Mouse (Mus musculus): Measurements from ENCODE around the gene Ptprg. TPM values are rescaled to one million over a fixed set of nuclear protein-coding genes. Genes with fewer than 3 reads are reported as not detected.

Gene Ptprg
- polyA plus RNA-seq, 1 experiment from 2014 or later = 50.1 TPM

DNA sequence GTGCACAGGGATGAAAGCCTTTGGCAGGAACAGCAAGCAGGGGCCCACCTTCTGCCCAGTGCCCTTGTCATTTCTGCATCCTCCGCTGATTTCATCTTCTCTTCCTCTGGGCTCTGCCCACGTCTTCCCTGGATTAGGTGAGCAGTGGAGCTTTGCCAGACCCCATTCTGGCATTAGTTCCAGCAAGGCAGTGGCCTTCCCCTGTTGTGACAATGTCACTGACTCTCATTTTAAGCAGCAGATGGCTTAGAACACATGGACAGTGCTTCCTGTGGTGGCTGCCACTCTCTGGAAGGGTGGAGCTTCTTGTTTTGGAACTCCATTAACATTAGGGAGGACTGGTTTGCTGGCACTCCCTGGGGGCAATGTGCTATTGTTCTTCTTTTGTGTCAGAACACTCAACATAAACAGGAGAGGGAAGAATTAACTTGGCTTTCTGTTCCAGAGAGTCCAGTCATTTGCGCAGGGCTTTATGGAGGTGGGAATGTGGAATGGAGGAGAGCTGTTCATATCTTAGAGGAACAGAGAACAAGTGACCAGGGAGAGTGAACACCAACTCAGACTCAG, 119.7 kb downstream of the Ptprg start:
- Histone ChIP-seq H3K36me3 (ENCODE audit: control insufficient read depth, insufficient read depth, low read length) (no peaks in the 10 kb centered on the region), H3K9me3 (ENCODE audit: control insufficient read depth, low read length) (no peaks in the 10 kb centered on the region), H3K9ac (replicated peaks; ENCODE audit: low read length) (no peak overlapping the region), H3K4me3 (replicated peaks; ENCODE audit: low read depth, low read length) (no peak overlapping the region), H3K27me3 (ENCODE audit: control insufficient read depth, insufficient read depth, low read length) (no peaks in the 10 kb centered on the region), H3K4me2 (ENCODE audit: low read length) (no peak overlapping the region), H3K4me1 (ENCODE audit: control insufficient read depth, insufficient read depth, low read length) (peaks cover 14% of the 10 kb centered on the region), H3K27ac (replicated peaks; ENCODE audit: low read depth, low read length) (no peak overlapping the region)
- DNase-seq = no peak
- no peak for ATAC-seq (ENCODE audit: low FRiP score, low TSS enrichment)
- WGBS = 59% methylated on average over 3 of the region's 3 CpGs

GRCm38 (mm10) chr14:11678201-11678600, 124.9 kb downstream of the Ptprg start:
- Histone ChIP-seq H3K27ac (replicated peaks; ENCODE audit: low read depth, low read length) (no peak overlapping the region), H3K9me3 (ENCODE audit: control insufficient read depth, low read length) (no peaks in the 10 kb centered on the region), H3K4me2 (ENCODE audit: low read length) (no peak overlapping the region), H3K36me3 (ENCODE audit: control insufficient read depth, insufficient read depth, low read length) (no peaks in the 10 kb centered on the region), H3K9ac (replicated peaks; ENCODE audit: low read length) (no peak overlapping the region), H3K27me3 (ENCODE audit: control insufficient read depth, insufficient read depth, low read length) (no peaks in the 10 kb centered on the region), H3K4me3 (replicated peaks; ENCODE audit: low read depth, low read length) (no peak overlapping the region), H3K4me1 (ENCODE audit: control insufficient read depth, insufficient read depth, low read length) (peaks cover 10% of the 10 kb centered on the region)
- 87% methylated on average over 4 of the region's 4 CpGs for WGBS
- DNase-seq (no peak), ATAC-seq (ENCODE audit: low FRiP score, low TSS enrichment) (no peak)

GRCm38 (mm10) chr14:11679741-11680140, 126.4 kb downstream of the Ptprg start:
- WGBS = 84% methylated on average over 3 of the region's 3 CpGs
- no peak for DNase-seq
- H3K9me3 ChIP-seq (ENCODE audit: control insufficient read depth, low read length) = no peaks in the 10 kb centered on the region
- no peak overlapping the region for H3K4me3 ChIP-seq (replicated peaks; ENCODE audit: low read depth, low read length)
- H3K9ac ChIP-seq (replicated peaks; ENCODE audit: low read length) = no peak overlapping the region
- H3K27ac ChIP-seq (replicated peaks; ENCODE audit: low read depth, low read length) = no peak overlapping the region
- no peak overlapping the region for H3K4me2 ChIP-seq (ENCODE audit: low read length)
- H3K36me3 ChIP-seq (ENCODE audit: control insufficient read depth, insufficient read depth, low read length) = no peaks in the 10 kb centered on the region
- no peaks in the 10 kb centered on the region for H3K27me3 ChIP-seq (ENCODE audit: control insufficient read depth, insufficient read depth, low read length)
- H3K4me1 ChIP-seq (ENCODE audit: control insufficient read depth, insufficient read depth, low read length) = peaks cover 20% of the 10 kb centered on the region
- no peak for ATAC-seq (ENCODE audit: low FRiP score, low TSS enrichment)

- no peak overlapping the region for H3K4me2 ChIP-seq (ENCODE audit: low read length)
- no peaks in the 10 kb centered on the region for H3K27me3 ChIP-seq (ENCODE audit: control insufficient read depth, insufficient read depth, low read length)
- H3K4me1 ChIP-seq (ENCODE audit: control insufficient read depth, insufficient read depth, low read length) = peaks cover 20% of the 10 kb centered on the region
- H3K36me3 ChIP-seq (ENCODE audit: control insufficient read depth, insufficient read depth, low read length) = no peaks in the 10 kb centered on the region
- H3K9me3 ChIP-seq (ENCODE audit: control insufficient read depth, low read length) = no peaks in the 10 kb centered on the region
- no peak overlapping the region for H3K4me3 ChIP-seq (replicated peaks; ENCODE audit: low read depth, low read length)
- 84% methylated on average over 2 of the region's 2 CpGs for WGBS
- DNase-seq = no peak
- no peak overlapping the region for H3K27ac ChIP-seq (replicated peaks; ENCODE audit: low read depth, low read length)
- ATAC-seq (ENCODE audit: low FRiP score, low TSS enrichment) = no peak
- no peak overlapping the region for H3K9ac ChIP-seq (replicated peaks; ENCODE audit: low read length)
Observed at GRCm38 (mm10) chr14:11680621-11681020, 127.3 kb downstream of the Ptprg start.

- H3K27me3 ChIP-seq (ENCODE audit: control insufficient read depth, insufficient read depth, low read length) = no peaks in the 10 kb centered on the region
- WGBS = 33% methylated on average over 3 of the region's 3 CpGs
Observed at GRCm38 (mm10) chr14:11682441-11682840, 129.1 kb downstream of the Ptprg start.

GRCm38 (mm10) chr14:11683386-11684081, 130.2 kb downstream of the Ptprg start:
- Histone ChIP-seq H3K4me1 (ENCODE audit: control insufficient read depth, insufficient read depth, low read length) (peaks cover 20% of the 10 kb centered on the region), H3K4me2 (ENCODE audit: low read length) (no peak overlapping the region), H3K27ac (replicated peaks; ENCODE audit: low read depth, low read length) (no peak overlapping the region), H3K9ac (replicated peaks; ENCODE audit: low read length) (peak overlapping the region; percentile 3; the same call in 1 of the 2 replicates), H3K36me3 (ENCODE audit: control insufficient read depth, insufficient read depth, low read length) (no peaks in the 10 kb centered on the region), H3K4me3 (replicated peaks; ENCODE audit: low read depth, low read length) (no peak overlapping the region), H3K27me3 (ENCODE audit: control insufficient read depth, insufficient read depth, low read length) (no peaks in the 10 kb centered on the region), H3K9me3 (ENCODE audit: control insufficient read depth, low read length) (no peaks in the 10 kb centered on the region)
- ATAC-seq (ENCODE audit: low FRiP score, low TSS enrichment) = no peak
- 49% methylated on average over 10 of the region's 10 CpGs for WGBS
- DNase-seq = no peak

More at GRCm38 (mm10) chr14:11682441-11682840, 129.1 kb downstream of the Ptprg start:
- no peak overlapping the region for H3K9ac ChIP-seq (replicated peaks; ENCODE audit: low read length)
- no peaks in the 10 kb centered on the region for H3K9me3 ChIP-seq (ENCODE audit: control insufficient read depth, low read length)
- H3K4me2 ChIP-seq (ENCODE audit: low read length) = no peak overlapping the region
- H3K4me3 ChIP-seq (replicated peaks; ENCODE audit: low read depth, low read length) = no peak overlapping the region
- peaks cover 20% of the 10 kb centered on the region for H3K4me1 ChIP-seq (ENCODE audit: control insufficient read depth, insufficient read depth, low read length)
- no peak for ATAC-seq (ENCODE audit: low FRiP score, low TSS enrichment)
- H3K36me3 ChIP-seq (ENCODE audit: control insufficient read depth, insufficient read depth, low read length) = no peaks in the 10 kb centered on the region
- no peak overlapping the region for H3K27ac ChIP-seq (replicated peaks; ENCODE audit: low read depth, low read length)
- no peak for DNase-seq

GRCm38 (mm10) chr14:11684104-11684503, 130.8 kb downstream of the Ptprg start:
- no peak overlapping the region for H3K4me3 ChIP-seq (replicated peaks; ENCODE audit: low read depth, low read length)
- H3K27me3 ChIP-seq (ENCODE audit: control insufficient read depth, insufficient read depth, low read length) = no peaks in the 10 kb centered on the region
- no peaks in the 10 kb centered on the region for H3K36me3 ChIP-seq (ENCODE audit: control insufficient read depth, insufficient read depth, low read length)
- 51% methylated on average over 2 of the region's 2 CpGs for WGBS
- H3K9me3 ChIP-seq (ENCODE audit: control insufficient read depth, low read length) = no peaks in the 10 kb centered on the region
- peaks cover 22% of the 10 kb centered on the region for H3K4me1 ChIP-seq (ENCODE audit: control insufficient read depth, insufficient read depth, low read length)
- no peak overlapping the region for H3K27ac ChIP-seq (replicated peaks; ENCODE audit: low read depth, low read length)
- H3K4me2 ChIP-seq (ENCODE audit: low read length) = no peak overlapping the region
- DNase-seq = no peak
- H3K9ac ChIP-seq (replicated peaks; ENCODE audit: low read length) = peak overlapping the region; percentile 3; the same call in 1 of the 2 replicates
- ATAC-seq (ENCODE audit: low FRiP score, low TSS enrichment) = no peak

- H3K27ac ChIP-seq (replicated peaks; ENCODE audit: low read depth, low read length) = no peak overlapping the region
- no peak overlapping the region for H3K9ac ChIP-seq (replicated peaks; ENCODE audit: low read length)
- no peak overlapping the region for H3K4me2 ChIP-seq (ENCODE audit: low read length)
- H3K27me3 ChIP-seq (ENCODE audit: control insufficient read depth, insufficient read depth, low read length) = no peaks in the 10 kb centered on the region
- no peaks in the 10 kb centered on the region for H3K36me3 ChIP-seq (ENCODE audit: control insufficient read depth, insufficient read depth, low read length)
- peaks cover 19% of the 10 kb centered on the region for H3K4me1 ChIP-seq (ENCODE audit: control insufficient read depth, insufficient read depth, low read length)
- ATAC-seq (ENCODE audit: low FRiP score, low TSS enrichment) (no peak), DNase-seq (no peak)
- WGBS = 97% methylated on average over 1 of the region's 1 CpGs
- no peak overlapping the region for H3K4me3 ChIP-seq (replicated peaks; ENCODE audit: low read depth, low read length)
- no peaks in the 10 kb centered on the region for H3K9me3 ChIP-seq (ENCODE audit: control insufficient read depth, low read length)
Observed at GRCm38 (mm10) chr14:11687541-11687940, 134.2 kb downstream of the Ptprg start.

DNA sequence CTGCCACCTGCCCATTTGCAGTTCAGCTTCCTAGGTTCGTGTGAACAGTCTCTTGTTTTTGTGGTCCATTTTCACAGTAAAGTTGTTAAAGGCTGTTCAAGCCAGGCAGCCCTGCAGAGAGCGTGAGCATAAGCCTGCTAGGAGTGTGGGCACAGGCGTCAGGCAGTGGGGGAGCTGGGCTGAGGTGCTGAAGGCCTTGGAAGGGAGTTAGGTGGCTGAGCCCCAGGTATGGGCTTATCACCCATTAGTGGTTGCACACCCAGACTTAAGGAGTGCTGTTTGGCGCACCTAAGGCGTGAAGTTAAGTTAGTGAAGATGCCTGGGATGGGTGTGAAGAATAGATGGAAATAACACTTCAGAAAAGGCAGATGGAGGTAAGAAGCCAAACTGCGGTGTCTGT, 134.8 kb downstream of the Ptprg start:
- WGBS = 82% methylated on average over 6 of the region's 6 CpGs
- ATAC-seq (ENCODE audit: low FRiP score, low TSS enrichment) (no peak), DNase-seq (no peak)
- H3K36me3 ChIP-seq (ENCODE audit: control insufficient read depth, insufficient read depth, low read length) = no peaks in the 10 kb centered on the region
- no peak overlapping the region for H3K4me2 ChIP-seq (ENCODE audit: low read length)
- no peak overlapping the region for H3K4me3 ChIP-seq (replicated peaks; ENCODE audit: low read depth, low read length)
- H3K4me1 ChIP-seq (ENCODE audit: control insufficient read depth, insufficient read depth, low read length) = peaks cover 17% of the 10 kb centered on the region
- no peak overlapping the region for H3K9ac ChIP-seq (replicated peaks; ENCODE audit: low read length)
- H3K9me3 ChIP-seq (ENCODE audit: control insufficient read depth, low read length) = no peaks in the 10 kb centered on the region
- no peak overlapping the region for H3K27ac ChIP-seq (replicated peaks; ENCODE audit: low read depth, low read length)
- no peaks in the 10 kb centered on the region for H3K27me3 ChIP-seq (ENCODE audit: control insufficient read depth, insufficient read depth, low read length)

All from midbrain, embryonic 14.5 days (tissue).